Mouse (Mus musculus): ENCODE data around the gene Serpinb6d.

The Serpinb6d gene

GRCm38 (mm10) chr13:33661105-33661504 is at the start of gene Serpinb6d:
Gene Serpinb6d (plus strand): TSS chr13:33661405.
- DNase-seq: no peak

GRCm38 (mm10) chr13:33622921-33623320 is 38.3 kb upstream of the Serpinb6d start:
- DNase-seq: no peak

- DNase-seq: no peak
Observed at GRCm38 (mm10) chr13:33642540-33642939, 18.7 kb upstream of the Serpinb6d start.

GRCm38 (mm10) chr13:33662550-33662949 is 1.3 kb downstream of the Serpinb6d start:
- DNase-seq: no peak

- DNase-seq: no peak
Observed at GRCm38 (mm10) chr13:33720296-33720695, 59.1 kb downstream of the Serpinb6d start.
